Mouse (Mus musculus) forebrain, embryonic 13.5 days (tissue): ENCODE measurements at regions not wholly inside any gene's neighbourhood (a gene's known extent, or its start where the extent isn't known, plus 50 kb on each side); places are given as distances from the start of the nearest gene placed in this dataset.
"Not testable (repeated sequence)": the region's sequence is repeated elsewhere in the genome, so short reads cannot be mapped to it uniquely, and the experiment has no call there.

ENCODE experiments used
- ATAC-seq: fragments of 200-750 bp; cut with Nextera tagmentation; 2 replicates; pipeline ENCODE4 v1.8.0; 2017
- H3K27ac ChIP-seq: fragments of 300-500 bp; sonication (generic); 2 replicates; pipeline ENCODE4 v1.5.1; 2015; ENCODE audit warnings: inconsistent platforms, mild to moderate bottlenecking, moderate library complexity
- H3K27me3 ChIP-seq: fragments of 300-500 bp; sonication (generic); 2 replicates; pipeline ENCODE4 v1.6.1; 2015; ENCODE audit warnings: mild to moderate bottlenecking, inconsistent platforms
- H3K36me3 ChIP-seq: fragments of 300-500 bp; sonication (generic); 2 replicates; pipeline ENCODE4 v1.6.1; 2015; ENCODE audit warnings: mild to moderate bottlenecking, inconsistent platforms; ENCODE audit not compliant: poor library complexity, severe bottlenecking
- H3K4me1 ChIP-seq: fragments of 300-500 bp; sonication (generic); 2 replicates; pipeline ENCODE4 v1.6.1; 2015; ENCODE audit warnings: inconsistent platforms
- H3K4me2 ChIP-seq: fragments of 300-500 bp; sonication (generic); 2 replicates; pipeline ENCODE4 v1.6.1; 2015; ENCODE audit warnings: inconsistent platforms, mild to moderate bottlenecking, moderate library complexity
- H3K4me3 ChIP-seq: fragments of 300-500 bp; sonication (generic); 2 replicates; pipeline ENCODE4 v1.5.1; 2015; ENCODE audit warnings: mild to moderate bottlenecking, inconsistent platforms
- H3K9ac ChIP-seq: fragments of 300-500 bp; sonication (generic); 2 replicates; pipeline ENCODE4 v1.6.1; 2015; ENCODE audit warnings: mild to moderate bottlenecking, inconsistent platforms
- H3K9me3 ChIP-seq: fragments of 300-500 bp; sonication (generic); replicated peaks from 2 replicates; pipeline ENCODE4 v1.6.1; 2016; ENCODE audit warnings: inconsistent platforms
- WGBS: fragments of 180-500 bp; shearing (Covaris S2); methylation state at CpG from one replicate; pipeline ENCODE4 v1.1.7; 2015; 5-methylcytosine and 5-hydroxymethylcytosine counted together

DNA sequence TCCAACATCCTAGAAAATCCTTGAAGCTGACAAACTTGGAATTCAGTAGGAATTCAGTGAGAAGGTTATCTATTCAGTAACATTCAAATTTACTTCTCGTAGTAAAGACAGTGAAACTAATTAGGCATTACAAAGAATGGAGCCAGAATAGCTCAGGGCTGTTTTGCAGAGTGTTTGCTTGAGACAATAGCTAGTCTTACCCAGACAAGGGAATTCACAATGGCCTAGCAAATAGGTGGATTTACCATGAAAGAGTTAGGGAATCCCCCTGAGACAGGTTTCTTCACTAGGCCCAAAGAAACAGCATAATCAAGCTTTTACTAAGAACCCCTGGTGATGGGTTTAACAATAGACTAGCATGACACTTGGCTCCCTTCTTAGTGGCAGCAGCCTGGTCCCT, 699.2 kb upstream of the Dmd start:
- H3K27ac ChIP-seq, H3K4me3 ChIP-seq, H3K36me3 ChIP-seq, H3K9ac ChIP-seq, ATAC-seq, H3K4me2 ChIP-seq, H3K9me3 ChIP-seq, H3K27me3 ChIP-seq, H3K4me1 ChIP-seq: not testable (repeated sequence)
- 28% methylated on average over 1 of the region's 1 CpGs for WGBS

DNA sequence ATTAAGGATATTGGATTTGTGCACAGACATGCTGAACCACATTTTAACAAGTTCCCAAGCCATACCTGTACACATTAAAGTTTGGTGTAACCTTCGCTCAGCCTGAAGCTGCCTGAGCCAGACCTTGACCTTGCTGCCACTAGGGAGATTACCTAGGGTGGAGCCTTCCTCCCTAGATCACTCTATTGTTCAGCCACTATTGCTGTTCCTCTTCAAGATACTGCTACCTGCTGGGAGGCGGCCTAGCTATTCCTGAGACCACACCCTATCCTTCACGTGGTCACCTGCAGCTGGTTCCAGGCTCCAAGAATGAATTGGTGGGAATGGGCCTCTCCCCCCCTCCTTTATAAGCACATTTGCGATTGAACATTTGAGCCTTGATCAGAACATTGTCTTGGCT, 666.3 kb upstream of the Dmd start:
- H3K27me3 ChIP-seq, ATAC-seq, H3K9me3 ChIP-seq, H3K36me3 ChIP-seq, H3K9ac ChIP-seq, H3K4me1 ChIP-seq, H3K27ac ChIP-seq, H3K4me2 ChIP-seq, H3K4me3 ChIP-seq: not testable (repeated sequence)
- WGBS, result 65% methylated on average over 4 of the region's 4 CpGs

DNA sequence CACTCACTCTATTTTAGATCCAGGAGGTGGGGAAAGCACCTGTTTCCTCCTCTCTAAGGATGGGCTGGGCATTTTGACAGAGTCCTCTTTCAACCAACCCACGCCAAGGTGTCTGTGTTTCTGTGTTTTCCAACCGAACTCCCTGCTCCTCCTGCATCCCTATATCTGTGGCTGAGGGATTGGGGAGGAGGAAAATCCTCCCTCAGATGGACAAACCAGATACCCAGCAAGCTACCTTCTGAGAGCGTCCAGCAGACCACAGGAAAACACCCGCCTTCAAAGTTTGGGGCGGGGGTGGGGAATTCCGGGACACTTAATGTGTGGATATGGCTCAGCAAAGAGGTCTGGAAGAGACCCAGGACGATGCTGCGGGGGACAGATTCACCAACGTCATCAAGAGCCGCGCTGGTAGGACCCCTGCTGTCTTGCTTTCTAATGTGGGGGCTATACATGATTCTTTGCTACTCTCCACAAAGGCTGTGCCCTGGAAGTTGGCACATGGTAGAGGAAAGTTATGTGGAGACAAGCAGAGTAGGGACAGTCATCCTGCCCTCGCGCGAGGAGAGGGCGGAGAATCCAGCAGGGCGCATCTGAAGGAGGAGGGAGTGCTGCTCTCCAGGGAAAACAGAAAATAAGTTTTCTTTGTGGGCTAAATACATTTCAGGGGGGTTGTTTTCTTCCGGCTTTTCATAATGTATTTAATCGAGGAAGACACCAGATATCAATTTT, 637.7 kb upstream of the Dmd start:
- Histone ChIP-seq H3K27me3 (no peaks in the 10 kb centered on the region), H3K4me3 (peak overlapping the region; percentile 31), H3K4me2 (peak overlapping the region; percentile 55), H3K9me3 (no peaks in the 10 kb centered on the region), H3K27ac (no peak overlapping the region), H3K9ac (no peak overlapping the region), H3K36me3 (no peaks in the 10 kb centered on the region), H3K4me1 (no peaks in the 10 kb centered on the region)
- ATAC-seq, result 0 out of 2 replicates have a peak, but pooled peaks have one; percentile 30
- 28% methylated on average over 18 of the region's 18 CpGs for WGBS
